Mouse (Mus musculus): ENCODE measurements at regions not wholly inside any gene's neighbourhood (a gene's known extent, or its start where the extent isn't known, plus 50 kb on each side); places are given as distances from the start of the nearest gene placed in this dataset.
"Not testable (repeated sequence)": the region's sequence is repeated elsewhere in the genome, so short reads cannot be mapped to it uniquely, and the experiment has no call there.

DNA sequence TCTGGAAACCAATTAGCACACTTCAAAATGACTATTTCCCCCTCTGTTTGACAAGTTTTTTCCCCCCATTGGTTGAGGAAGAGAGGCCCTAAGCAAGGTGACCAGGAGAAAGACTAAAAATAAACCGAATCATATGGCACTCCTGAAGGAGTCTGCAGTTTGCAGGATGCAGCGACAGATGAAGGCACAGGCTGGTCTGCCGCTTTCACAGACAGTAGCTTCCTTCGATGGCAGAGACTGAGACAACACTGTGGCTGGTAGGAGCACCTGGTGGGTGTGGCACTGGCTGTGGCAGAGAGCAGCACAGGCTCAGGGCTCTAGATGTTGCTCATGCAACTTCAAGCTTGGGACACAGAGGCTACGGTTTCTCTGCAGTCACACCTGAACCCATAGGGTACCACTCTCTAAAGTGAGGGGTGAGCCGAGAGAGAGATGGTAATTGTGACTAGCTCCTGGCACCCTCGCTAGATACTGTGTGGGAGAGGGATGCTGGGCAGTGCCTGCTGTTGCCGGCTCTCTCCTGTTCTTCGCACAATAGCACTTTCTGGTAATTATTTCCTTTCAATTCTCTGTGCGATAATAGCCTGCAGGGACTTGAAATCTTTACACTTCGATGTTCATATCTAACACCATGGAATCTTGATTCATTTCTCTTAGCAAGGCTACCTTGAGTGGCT, 88.7 kb upstream of the Myt1l start:
- no peak overlapping the region for H3K27ac ChIP-seq (ENCODE audit: control insufficient read depth, low read depth, low read length)
- no peaks in the 10 kb centered on the region for H3K36me3 ChIP-seq (ENCODE audit: control insufficient read depth in 1 of 2, insufficient read depth in 2 of 2, low read length in 2 of 2)
- no peaks in the 10 kb centered on the region for H3K4me1 ChIP-seq (ENCODE audit: control insufficient read depth in 1 of 2, insufficient read depth in 2 of 2, low read length in 2 of 2)
- H3K27me3 ChIP-seq (ENCODE audit: control insufficient read depth in 1 of 2, insufficient read depth in 2 of 2, low read length in 2 of 2): no peaks in the 10 kb centered on the region
- no peak for DNase-seq (ENCODE audit: low read depth, low spot score)
- no peaks in the 10 kb centered on the region for H3K79me2 ChIP-seq (ENCODE audit: control insufficient read depth, insufficient read depth, low read length, poor library complexity)
- H3K9ac ChIP-seq (ENCODE audit: control insufficient read depth, low read depth, low read length, poor library complexity, severe bottlenecking): no peak overlapping the region
- H3K4me3 ChIP-seq (ENCODE audit: control insufficient read depth in 1 of 2, insufficient read depth in 1 of 2, low read depth in 2 of 2, low read length in 2 of 2): no peak overlapping the region
- H3K9me3 ChIP-seq (replicated peaks; ENCODE audit: insufficient read depth, low read length): no peaks in the 10 kb centered on the region
- TF ChIP-seq ELF1 (IDR thresholded peaks at IDR 0.05; ENCODE audit: low read depth, low read length) (no peak), MAFK (IDR thresholded peaks at IDR 0.05; ENCODE audit: borderline replicate concordance, low read depth, low read length) (no peak), CHD1 (IDR thresholded peaks at IDR 0.05; ENCODE audit: low read depth, low read length) (no peak), E2F4 (IDR thresholded peaks at IDR 0.05; ENCODE audit: borderline replicate concordance, low read depth, low read length) (no peak), POLR2A (IDR thresholded peaks at IDR 0.05; ENCODE audit: control insufficient read depth in 1 of 2, insufficient read depth in 1 of 2, low read depth in 1 of 2, low read length in 2 of 2, poor library complexity in 1 of 2) (no peak), SMC3 (IDR thresholded peaks at IDR 0.05; ENCODE audit: low read depth, low read length) (no peak)

DNA sequence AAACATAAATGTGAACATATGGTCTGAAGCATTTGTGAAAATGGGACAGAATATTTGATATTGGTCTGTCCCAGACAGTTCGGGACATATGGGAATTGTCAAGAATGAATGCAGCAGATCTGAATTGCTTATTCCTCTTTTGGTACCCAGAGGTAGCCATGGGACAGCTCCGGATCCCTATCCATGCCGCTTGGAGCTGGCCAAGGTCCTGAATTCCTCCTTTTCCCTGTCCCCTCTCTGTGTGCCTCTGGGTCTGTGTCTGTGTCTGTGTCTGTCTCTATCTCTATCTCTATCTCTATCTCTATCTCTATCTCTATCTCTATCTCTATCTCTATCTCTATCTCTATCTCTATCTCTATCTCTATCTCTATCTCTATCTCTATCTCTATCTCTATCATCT, 63.0 kb upstream of the Myt1l start:
- H3K9me3 ChIP-seq (replicated peaks; ENCODE audit: insufficient read depth, low read length); H3K79me2 ChIP-seq (ENCODE audit: control insufficient read depth, insufficient read depth, low read length, poor library complexity); H3K27me3 ChIP-seq (ENCODE audit: control insufficient read depth in 1 of 2, insufficient read depth in 2 of 2, low read length in 2 of 2); H3K4me1 ChIP-seq (ENCODE audit: control insufficient read depth in 1 of 2, insufficient read depth in 2 of 2, low read length in 2 of 2); H3K27ac ChIP-seq (ENCODE audit: control insufficient read depth, low read depth, low read length); H3K4me3 ChIP-seq (ENCODE audit: control insufficient read depth in 1 of 2, insufficient read depth in 1 of 2, low read depth in 2 of 2, low read length in 2 of 2); H3K36me3 ChIP-seq (ENCODE audit: control insufficient read depth in 1 of 2, insufficient read depth in 2 of 2, low read length in 2 of 2); H3K9ac ChIP-seq (ENCODE audit: control insufficient read depth, low read depth, low read length, poor library complexity, severe bottlenecking): not testable (repeated sequence)
- DNase-seq (ENCODE audit: low read depth, low spot score): peak; percentile 8

All from MEL (cell line).